Mouse (Mus musculus) neural tube, embryonic 12.5 days (tissue): ENCODE results near the gene Pde6d. TPM values are rescaled to one million over a fixed set of nuclear protein-coding genes. Genes with fewer than 3 reads are reported as not detected.

Experiments
- ATAC-seq: fragments of 200-750 bp; cut with Nextera tagmentation; 2 replicates; pipeline ENCODE4 v1.8.0; 2017; ENCODE audit warnings: low read depth, mild to moderate bottlenecking, moderate TSS enrichment, moderate library complexity; ENCODE audit not compliant: low FRiP score
- H3K27ac ChIP-seq: fragments of 300-500 bp; sonication (generic); 2 replicates; pipeline ENCODE4 v1.5.1; 2016
- H3K27me3 ChIP-seq: fragments of 300-500 bp; sonication (generic); replicated peaks from 2 replicates; pipeline ENCODE4 v1.6.1; 2016; ENCODE audit warnings: mild to moderate bottlenecking
- H3K36me3 ChIP-seq: fragments of 300-500 bp; sonication (generic); 2 replicates; pipeline ENCODE4 v1.6.1; 2016; ENCODE audit warnings: mild to moderate bottlenecking
- H3K4me1 ChIP-seq: fragments of 300-500 bp; sonication (generic); 2 replicates; pipeline ENCODE4 v1.6.1; 2016
- H3K4me2 ChIP-seq: fragments of 300-500 bp; sonication (generic); replicated peaks from 2 replicates; pipeline ENCODE4 v1.6.1; 2016; ENCODE audit warnings: mild to moderate bottlenecking
- H3K4me3 ChIP-seq: fragments of 300-500 bp; sonication (generic); 2 replicates; pipeline ENCODE4 v1.5.1; 2016
- H3K9ac ChIP-seq: fragments of 300-500 bp; sonication (generic); 2 replicates; pipeline ENCODE4 v1.6.1; 2016; ENCODE audit warnings: mild to moderate bottlenecking
- H3K9me3 ChIP-seq: fragments of 300-500 bp; sonication (generic); 2 replicates; pipeline ENCODE4 v1.6.1; 2016; ENCODE audit warnings: mild to moderate bottlenecking
- WGBS: fragments of 180-500 bp; shearing (Covaris S2); methylation state at CpG from one replicate; pipeline ENCODE4 v1.1.7; 2016; 5-methylcytosine and 5-hydroxymethylcytosine counted together
- polyA plus RNA-seq: library from polyadenylated mRNA; unstranded; fragments of >200 nt; fragmentation: Nextera tagmentation; extraction: Ambion mirVana; gene quantifications from 2 replicates; pipeline ENCODE4 v1.2.1, GENCODE M21; 2016

The Pde6d gene
- polyA plus RNA-seq, 1 experiment from 2014 or later = 98.8 TPM

DNA sequence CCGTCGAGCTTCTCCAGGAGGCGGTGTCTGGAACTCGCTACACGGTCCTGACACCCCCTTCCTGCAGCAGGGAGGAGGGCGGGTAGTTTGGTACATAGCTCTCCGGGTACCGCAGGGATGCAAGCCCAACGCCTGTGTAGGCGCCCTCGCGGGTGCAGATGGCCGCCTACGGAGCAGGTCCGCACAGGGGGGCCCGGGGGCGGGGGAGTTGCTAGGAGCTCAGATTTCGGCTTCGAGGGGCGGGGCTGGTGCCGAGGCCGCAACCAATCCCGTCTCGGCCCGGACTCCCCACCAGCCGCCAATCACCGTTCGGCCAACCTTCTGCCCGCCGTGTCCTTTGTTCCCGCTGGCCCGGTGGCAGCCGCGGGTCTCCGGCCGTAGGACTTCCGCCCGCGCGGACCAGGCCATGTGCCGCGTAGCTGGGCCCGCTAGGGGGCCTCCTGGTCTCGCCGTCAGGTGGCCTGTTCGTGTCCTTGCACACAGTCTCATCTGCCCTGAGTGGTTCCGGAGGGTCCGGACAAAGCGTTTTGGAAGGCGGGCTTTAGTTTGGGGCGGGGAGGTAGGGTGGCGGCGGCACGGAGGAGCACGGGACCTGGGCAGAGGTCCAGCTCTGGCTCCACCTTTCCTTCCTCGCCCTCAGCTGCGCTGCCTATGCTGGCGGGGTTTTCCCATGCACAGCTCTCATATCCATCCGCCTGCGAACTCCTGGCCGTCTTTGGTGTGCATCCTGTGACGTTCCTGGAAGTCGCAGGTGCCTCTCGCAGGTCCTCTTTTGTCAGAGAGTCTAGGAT is 78.3 kb downstream of the Pde6d start:
- peak overlapping the region; percentile 83 for H3K27ac ChIP-seq
- peak overlapping the region; percentile 72 for H3K9ac ChIP-seq
- ATAC-seq = peak; percentile 82
- H3K4me2 ChIP-seq = peak overlapping the region; percentile 67
- H3K36me3 ChIP-seq = no peaks in the 10 kb centered on the region
- no peaks in the 10 kb centered on the region for H3K9me3 ChIP-seq
- peak overlapping the region; percentile 37 for H3K4me3 ChIP-seq
- no peaks in the 10 kb centered on the region for H3K27me3 ChIP-seq
- peaks cover 50% of the 10 kb centered on the region for H3K4me1 ChIP-seq
- under 1% methylated on average over 64 of the region's 64 CpGs for WGBS

DNA sequence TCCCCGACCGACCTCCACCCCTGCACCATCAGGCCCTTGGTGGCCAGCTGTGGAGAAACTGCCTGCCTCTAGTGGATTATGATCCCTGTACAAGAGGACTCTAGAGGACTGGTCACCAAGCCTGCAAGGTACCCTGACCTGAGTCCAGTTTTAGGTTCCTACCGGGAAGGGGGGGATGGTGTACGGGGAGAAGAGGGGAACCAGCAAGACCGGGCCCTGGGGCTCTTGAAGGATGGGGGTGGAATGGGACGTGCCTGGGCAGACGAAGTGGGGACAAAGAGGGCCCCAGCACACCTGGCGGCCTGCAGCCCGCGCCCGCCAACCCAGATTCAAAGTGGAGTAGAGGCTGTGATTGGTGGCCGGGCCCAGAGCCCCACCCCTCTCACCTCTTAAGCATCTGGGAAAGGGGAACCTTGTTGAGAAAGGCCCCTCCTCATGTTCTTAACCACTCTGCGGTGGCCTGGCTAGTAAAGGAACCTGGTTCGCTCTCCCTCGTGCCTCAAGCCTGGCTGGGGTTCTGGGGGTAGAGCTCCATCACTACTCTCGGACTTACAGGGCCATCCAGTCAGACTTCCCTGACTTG is 79.2 kb downstream of the Pde6d start:
- Histone ChIP-seq H3K27me3 (no peaks in the 10 kb centered on the region), H3K36me3 (no peaks in the 10 kb centered on the region), H3K27ac (peak overlapping the region; percentile 83), H3K4me3 (peak overlapping the region; percentile 37), H3K9me3 (no peaks in the 10 kb centered on the region), H3K4me1 (peaks cover 58% of the 10 kb centered on the region), H3K9ac (peak overlapping the region; percentile 72), H3K4me2 (peak overlapping the region; percentile 67)
- WGBS = 10% methylated on average over 16 of the region's 16 CpGs
- peak; percentile 14 for ATAC-seq

GRCm38 (mm10) chr1:86502221-86503048 is 80.0 kb downstream of the Pde6d start:
- ATAC-seq = no peak
- Histone ChIP-seq H3K36me3 (no peaks in the 10 kb centered on the region), H3K9ac (peak overlapping the region; percentile 2), H3K4me1 (peaks cover 62% of the 10 kb centered on the region), H3K9me3 (no peaks in the 10 kb centered on the region), H3K27ac (peak overlapping the region; percentile 42; the same call in 1 of the 2 replicates), H3K4me2 (peak overlapping the region; percentile 67), H3K27me3 (no peaks in the 10 kb centered on the region), H3K4me3 (no peak overlapping the region)
- 14% methylated on average over 17 of the region's 17 CpGs for WGBS

- Histone ChIP-seq H3K4me2 (peak overlapping the region; percentile 33), H3K4me1 (peaks cover 59% of the 10 kb centered on the region), H3K4me3 (no peak overlapping the region), H3K27ac (0 out of 2 replicates have a peak overlapping the region, but pooled peaks have one; percentile 42), H3K9ac (peak overlapping the region; percentile 2; the same call in 1 of the 2 replicates), H3K27me3 (no peaks in the 10 kb centered on the region), H3K9me3 (no peaks in the 10 kb centered on the region), H3K36me3 (no peaks in the 10 kb centered on the region)
- ATAC-seq = no peak
- WGBS = 2% methylated on average over 4 of the region's 4 CpGs
Observed at GRCm38 (mm10) chr1:86501559-86501958, 80.9 kb downstream of the Pde6d start.

GRCm38 (mm10) chr1:86501114-86501532 is 81.3 kb downstream of the Pde6d start:
- Histone ChIP-seq H3K4me3 (no peak overlapping the region), H3K36me3 (no peaks in the 10 kb centered on the region), H3K27ac (no peak overlapping the region), H3K4me1 (peaks cover 54% of the 10 kb centered on the region), H3K9ac (no peak overlapping the region), H3K27me3 (no peaks in the 10 kb centered on the region), H3K9me3 (no peaks in the 10 kb centered on the region), H3K4me2 (no peak overlapping the region; the same call in 1 of the 2 replicates)
- WGBS = 35% methylated on average over 6 of the region's 6 CpGs
- no peak for ATAC-seq

DNA sequence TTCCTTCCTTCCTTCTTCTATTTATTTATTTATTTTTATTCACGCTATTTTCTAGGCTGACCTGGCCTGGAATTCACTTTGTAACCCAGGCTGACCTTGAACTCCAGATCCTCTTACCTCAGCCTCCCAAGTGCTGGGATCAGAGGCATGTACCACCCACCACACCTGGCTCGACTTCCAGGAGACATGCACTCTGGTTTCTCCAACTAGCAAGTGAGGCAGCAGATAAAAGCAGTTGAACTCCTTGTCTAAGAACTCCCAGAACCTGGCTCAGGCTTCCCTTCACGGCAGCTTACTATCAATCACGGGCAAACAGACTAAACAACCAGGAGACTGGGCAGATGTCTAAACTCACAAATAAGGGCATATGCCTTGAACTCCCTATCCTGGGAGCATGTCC is 81.7 kb downstream of the Pde6d start:
- Histone ChIP-seq H3K4me1 (peaks cover 52% of the 10 kb centered on the region), H3K4me3 (no peak overlapping the region), H3K9ac (no peak overlapping the region), H3K36me3 (no peaks in the 10 kb centered on the region), H3K27ac (no peak overlapping the region), H3K9me3 (no peaks in the 10 kb centered on the region), H3K4me2 (no peak overlapping the region), H3K27me3 (no peaks in the 10 kb centered on the region)
- WGBS = 74% methylated on average over 4 of the region's 4 CpGs
- no peak for ATAC-seq

- peaks cover 44% of the 10 kb centered on the region for H3K4me1 ChIP-seq
- no peak overlapping the region for H3K27ac ChIP-seq
- H3K4me3 ChIP-seq = no peak overlapping the region
- WGBS = 47% methylated on average over 3 of the region's 3 CpGs
- no peak for ATAC-seq
- H3K36me3 ChIP-seq = no peaks in the 10 kb centered on the region
- H3K4me2 ChIP-seq = no peak overlapping the region
- H3K27me3 ChIP-seq = no peaks in the 10 kb centered on the region
- H3K9ac ChIP-seq = no peak overlapping the region
- no peaks in the 10 kb centered on the region for H3K9me3 ChIP-seq
Observed at GRCm38 (mm10) chr1:86499903-86500302, 82.5 kb downstream of the Pde6d start.

DNA sequence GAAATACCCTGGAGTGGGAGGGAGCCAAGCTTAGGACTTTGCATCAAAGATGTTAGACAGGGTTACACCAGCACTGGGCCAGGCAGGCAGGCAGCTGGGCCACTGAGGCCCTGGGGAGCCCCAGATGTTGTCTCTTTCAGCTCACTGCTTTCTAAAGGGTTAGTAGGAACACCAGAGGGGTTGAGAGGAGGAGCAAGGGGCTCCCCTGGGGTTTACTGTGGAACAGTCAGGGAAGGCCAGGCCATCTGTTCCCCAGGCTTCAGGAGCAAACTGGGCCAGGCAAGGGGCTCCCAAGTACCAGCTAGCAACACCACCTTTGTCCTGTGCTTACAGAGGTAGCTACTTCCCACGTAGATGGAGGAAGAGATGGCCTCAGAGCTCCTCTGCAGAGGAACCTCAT is 83.8 kb downstream of the Pde6d start:
- H3K4me2 ChIP-seq = no peak overlapping the region
- ATAC-seq = no peak
- H3K4me1 ChIP-seq = peaks cover 37% of the 10 kb centered on the region

GRCm38 (mm10) chr1:86497986-86498385 is 84.4 kb downstream of the Pde6d start:
- H3K27ac ChIP-seq = no peak overlapping the region
- ATAC-seq = no peak
- H3K27me3 ChIP-seq = no peaks in the 10 kb centered on the region
- H3K4me2 ChIP-seq = no peak overlapping the region
- no peaks in the 10 kb centered on the region for H3K9me3 ChIP-seq
- no peak overlapping the region for H3K9ac ChIP-seq
- no peaks in the 10 kb centered on the region for H3K36me3 ChIP-seq
- 19% methylated on average over 3 of the region's 3 CpGs for WGBS
- H3K4me1 ChIP-seq = peaks cover 31% of the 10 kb centered on the region
- H3K4me3 ChIP-seq = no peak overlapping the region

More for the DNA sequence above, 83.8 kb downstream of the Pde6d start:
- WGBS = 46% methylated on average over 1 of the region's 1 CpGs
- Histone ChIP-seq H3K9me3 (no peaks in the 10 kb centered on the region), H3K9ac (no peak overlapping the region), H3K27me3 (no peaks in the 10 kb centered on the region), H3K36me3 (no peaks in the 10 kb centered on the region), H3K4me3 (no peak overlapping the region), H3K27ac (peak overlapping the region; percentile 10; the same call in 1 of the 2 replicates)

DNA sequence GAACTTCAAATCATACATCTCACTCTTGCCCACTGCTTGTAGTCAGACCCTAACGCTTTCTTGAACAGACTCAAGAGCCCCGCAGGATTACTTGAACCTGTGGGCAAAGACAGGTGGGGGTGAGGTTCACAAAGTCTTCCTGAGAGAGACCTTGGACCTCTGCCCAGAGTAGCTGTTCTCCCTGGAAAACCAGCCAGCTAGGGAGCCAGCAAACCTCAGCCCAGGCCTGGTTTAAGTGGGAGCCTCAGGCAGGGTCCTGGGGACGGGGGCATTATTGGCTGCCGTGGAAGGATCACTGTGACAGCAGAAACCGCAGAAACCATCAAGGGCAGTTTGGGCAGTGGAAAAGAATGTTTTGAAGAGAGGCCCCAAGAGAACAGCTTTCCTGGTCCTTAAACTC is 85.1 kb downstream of the Pde6d start:
- H3K4me2 ChIP-seq = no peak overlapping the region
- no peaks in the 10 kb centered on the region for H3K9me3 ChIP-seq
- H3K36me3 ChIP-seq = no peaks in the 10 kb centered on the region
- ATAC-seq = no peak
- H3K4me1 ChIP-seq = peaks cover 27% of the 10 kb centered on the region
- H3K27me3 ChIP-seq = no peaks in the 10 kb centered on the region
- H3K9ac ChIP-seq = no peak overlapping the region
- 79% methylated on average over 5 of the region's 5 CpGs for WGBS
- no peak overlapping the region for H3K27ac ChIP-seq
- H3K4me3 ChIP-seq = no peak overlapping the region

- H3K9me3 ChIP-seq = no peaks in the 10 kb centered on the region
- no peak overlapping the region for H3K9ac ChIP-seq
- H3K27me3 ChIP-seq = no peaks in the 10 kb centered on the region
- H3K4me2 ChIP-seq = no peak overlapping the region
- no peak overlapping the region for H3K27ac ChIP-seq
- peaks cover 28% of the 10 kb centered on the region for H3K4me1 ChIP-seq
- 92% methylated on average over 4 of the region's 4 CpGs for WGBS
- no peak for ATAC-seq
- H3K4me3 ChIP-seq = no peak overlapping the region
- no peaks in the 10 kb centered on the region for H3K36me3 ChIP-seq
Observed at GRCm38 (mm10) chr1:86496340-86496739, 86.1 kb downstream of the Pde6d start.

- H3K36me3 ChIP-seq = no peaks in the 10 kb centered on the region
- H3K27me3 ChIP-seq = no peaks in the 10 kb centered on the region
- ATAC-seq = no peak
- H3K9ac ChIP-seq = no peak overlapping the region
- 86% methylated on average over 3 of the region's 3 CpGs for WGBS
- no peak overlapping the region for H3K4me3 ChIP-seq
- no peak overlapping the region for H3K4me2 ChIP-seq
- no peak overlapping the region for H3K27ac ChIP-seq
- peaks cover 23% of the 10 kb centered on the region for H3K4me1 ChIP-seq
- H3K9me3 ChIP-seq = no peaks in the 10 kb centered on the region; the same call in 1 of the 2 replicates
Observed at GRCm38 (mm10) chr1:86493783-86494182, 88.6 kb downstream of the Pde6d start.
